Mouse (Mus musculus): ENCODE measurements around the gene Emc9. TPM values are rescaled to one million over a fixed set of nuclear protein-coding genes. Genes with fewer than 3 reads are reported as not detected.

The Emc9 gene
- total and polyA plus RNA-seq, 3 experiments = 54.2 to 61.1 (median 58.4) TPM

DNA sequence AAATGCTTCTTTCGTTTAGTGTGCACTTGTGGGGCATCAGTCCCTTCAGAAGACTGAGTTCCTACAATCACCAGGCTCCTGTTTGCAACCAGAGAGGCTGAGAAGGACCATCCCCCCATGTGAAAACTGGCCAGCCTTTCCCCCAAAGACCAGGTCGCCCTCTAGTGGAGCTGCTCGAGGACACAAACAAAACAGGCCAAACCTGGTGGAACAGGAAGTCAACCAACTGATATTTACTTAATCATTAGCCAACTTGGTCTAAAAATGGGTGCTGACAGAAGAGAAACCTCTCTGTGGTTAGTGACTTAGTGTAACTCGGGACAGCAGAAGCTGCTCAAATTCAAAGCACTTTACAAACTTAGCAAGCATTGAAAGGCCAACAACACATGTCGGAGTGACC, 28.1 kb downstream of the Emc9 start:
- Histone ChIP-seq H3K27ac (peak overlapping the region; percentile 68), H3K79me2 (replicated peaks; ENCODE audit: control insufficient read depth, insufficient read depth, low read length) (no peaks in the 10 kb centered on the region)

DNA sequence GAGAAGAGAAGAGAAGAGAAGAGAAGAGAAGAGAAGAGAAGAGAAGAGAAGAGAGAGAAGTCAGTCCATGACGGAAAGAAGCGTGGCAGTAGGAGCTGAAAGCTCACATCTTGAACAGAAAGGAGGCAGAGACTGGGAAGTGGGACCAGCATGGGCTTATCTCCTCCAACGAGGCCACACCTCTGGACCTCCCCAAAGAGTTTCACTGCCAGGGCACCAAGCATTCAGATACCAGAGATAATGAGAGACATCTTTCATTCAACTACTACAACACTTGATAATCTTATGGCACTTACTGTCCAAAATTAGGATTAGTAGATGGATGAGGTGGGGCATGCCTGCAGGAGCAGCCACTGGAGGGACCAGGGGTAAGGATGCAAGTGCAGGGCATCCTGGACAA, 29.3 kb downstream of the Emc9 start:
- Histone ChIP-seq H3K9ac (ENCODE audit: low read depth, low read length) (no peak overlapping the region), H3K4me3 (no peak overlapping the region), H3K4me1 (ENCODE audit: control insufficient read depth, insufficient read depth, low read length) (no peaks in the 10 kb centered on the region; the same call in 1 of the 2 replicates), H3K79me2 (replicated peaks; ENCODE audit: control insufficient read depth, insufficient read depth, low read length) (no peaks in the 10 kb centered on the region), H3K36me3 (ENCODE audit: control insufficient read depth, insufficient read depth, low read length) (no peaks in the 10 kb centered on the region), H3K27ac (no peak overlapping the region), H3K27me3 (ENCODE audit: control insufficient read depth, insufficient read depth, low read length) (no peaks in the 10 kb centered on the region)
- WGBS = 70% methylated on average over 3 of the region's 3 CpGs
- intact Hi-C loops (cut with DNase I) = no loop called here
- DNase-seq = no peak
- no peak for TF ChIP-seq POLR2A (IDR thresholded peaks at IDR 0.05; ENCODE audit: insufficient read depth, low read depth, low read length)
- no peak for TF ChIP-seq CTCF (IDR thresholded peaks at IDR 0.05)
- no peak for TF ChIP-seq EP300 (IDR thresholded peaks at IDR 0.05; ENCODE audit: insufficient read depth, low read depth, low read length)

More for the DNA sequence above, 28.1 kb downstream of the Emc9 start:
- no peaks in the 10 kb centered on the region for H3K27me3 ChIP-seq (ENCODE audit: control insufficient read depth, insufficient read depth, low read length)
- WGBS = 17% methylated on average over 5 of the region's 5 CpGs
- H3K9ac ChIP-seq (ENCODE audit: low read depth, low read length) = no peak overlapping the region
- H3K4me3 ChIP-seq = no peak overlapping the region
- intact Hi-C loops (cut with DNase I) = loop anchor here (1.0 kb wide), 1 partner anchor 60 kb away; no protein-coding TSS in a partner anchor
- no peaks in the 10 kb centered on the region for H3K36me3 ChIP-seq (ENCODE audit: control insufficient read depth, insufficient read depth, low read length)
- peak; percentile 79 to 82 for DNase-seq
- TF ChIP-seq POLR2A (IDR thresholded peaks at IDR 0.05; ENCODE audit: insufficient read depth, low read depth, low read length) = no peak
- TF ChIP-seq CTCF (IDR thresholded peaks at IDR 0.05) = no peak; the same call in none of the 2 replicates
- TF ChIP-seq EP300 (IDR thresholded peaks at IDR 0.05; ENCODE audit: insufficient read depth, low read depth, low read length) = peak; percentile 66; the same call in 1 of the 2 replicates
- peaks cover 3% of the 10 kb centered on the region for H3K4me1 ChIP-seq (ENCODE audit: control insufficient read depth, insufficient read depth, low read length)

DNA sequence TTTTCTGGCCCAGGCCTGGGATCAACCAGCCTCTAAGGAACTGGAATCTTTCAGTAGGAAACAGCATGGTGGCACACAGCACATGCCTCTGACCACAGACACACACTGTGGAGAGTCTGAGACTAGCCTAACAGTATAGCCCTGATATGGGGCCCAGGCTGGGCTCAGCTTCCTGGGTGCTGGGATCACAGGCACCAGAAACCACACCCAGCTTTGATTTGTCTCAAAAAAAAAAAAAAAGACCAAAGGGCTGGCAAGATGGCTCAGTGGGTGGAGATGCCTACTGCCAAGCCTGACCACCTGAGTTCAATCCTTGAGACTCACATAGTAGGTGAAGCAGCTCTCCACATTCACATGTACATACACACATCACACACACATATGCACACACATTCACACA, 30.5 kb downstream of the Emc9 start:
- no peak overlapping the region for H3K9ac ChIP-seq (ENCODE audit: low read depth, low read length)
- no peak for TF ChIP-seq POLR2A (IDR thresholded peaks at IDR 0.05; ENCODE audit: insufficient read depth, low read depth, low read length)
- TF ChIP-seq CTCF (IDR thresholded peaks at IDR 0.05) = no peak
- TF ChIP-seq EP300 (IDR thresholded peaks at IDR 0.05; ENCODE audit: insufficient read depth, low read depth, low read length) = no peak
- H3K4me3 ChIP-seq = no peak overlapping the region
- DNase-seq = no peak
- no peaks in the 10 kb centered on the region for H3K79me2 ChIP-seq (replicated peaks; ENCODE audit: control insufficient read depth, insufficient read depth, low read length)
- no peak overlapping the region for H3K27ac ChIP-seq
- no peaks in the 10 kb centered on the region for H3K27me3 ChIP-seq (ENCODE audit: control insufficient read depth, insufficient read depth, low read length)
- no peaks in the 10 kb centered on the region for H3K36me3 ChIP-seq (ENCODE audit: control insufficient read depth, insufficient read depth, low read length)
- intact Hi-C loops (cut with DNase I) = no loop called here
- no peaks in the 10 kb centered on the region; the same call in 1 of the 2 replicates for H3K4me1 ChIP-seq (ENCODE audit: control insufficient read depth, insufficient read depth, low read length)

DNA sequence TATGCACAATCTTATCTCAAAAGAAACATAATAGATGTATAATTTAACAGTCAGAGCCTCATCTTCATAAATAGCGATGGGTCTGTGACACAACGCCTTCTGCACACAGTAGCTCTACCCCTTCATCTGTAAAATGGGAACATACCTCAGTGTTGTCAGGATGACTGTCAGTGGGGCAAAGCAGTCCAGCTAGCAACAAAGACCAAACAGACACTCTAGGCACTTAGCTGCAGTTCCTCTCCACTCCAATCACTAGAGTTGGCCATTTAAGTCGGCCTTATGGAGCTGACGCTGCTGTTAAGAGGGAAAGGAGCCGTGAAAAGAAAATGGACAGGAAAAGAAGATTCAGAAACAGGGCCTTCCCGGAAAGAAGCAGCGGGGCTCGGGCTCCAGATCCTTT, 33.3 kb downstream of the Emc9 start:
- Histone ChIP-seq H3K4me1 (ENCODE audit: control insufficient read depth, insufficient read depth, low read length) (no peaks in the 10 kb centered on the region; the same call in none of the 2 replicates), H3K79me2 (replicated peaks; ENCODE audit: control insufficient read depth, insufficient read depth, low read length) (no peaks in the 10 kb centered on the region)
- WGBS = 91% methylated on average over 8 of the region's 8 CpGs

DNA sequence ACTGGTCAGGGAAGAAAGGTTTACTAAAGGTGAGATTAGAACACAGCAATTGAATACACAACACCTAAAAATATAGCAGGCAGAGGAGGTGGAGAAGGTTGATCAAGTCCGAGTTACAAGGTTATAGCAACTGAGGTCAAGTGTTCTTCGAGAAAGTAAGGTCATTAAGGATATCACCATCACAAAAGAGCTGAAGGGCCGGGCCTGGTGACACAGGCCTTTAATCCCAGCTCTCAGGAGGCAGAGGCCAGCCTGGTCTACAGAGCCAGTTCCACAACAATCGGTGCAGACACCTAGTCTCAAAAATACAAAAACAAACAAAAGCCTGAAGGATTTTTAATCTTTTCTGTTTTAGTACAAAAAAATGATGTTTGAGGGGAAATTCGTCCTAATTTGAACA, 33.8 kb downstream of the Emc9 start:
- TF ChIP-seq EP300 (IDR thresholded peaks at IDR 0.05; ENCODE audit: insufficient read depth, low read depth, low read length) (no peak), POLR2A (IDR thresholded peaks at IDR 0.05; ENCODE audit: insufficient read depth, low read depth, low read length) (no peak)
- Histone ChIP-seq H3K27me3 (ENCODE audit: control insufficient read depth, insufficient read depth, low read length) (no peaks in the 10 kb centered on the region), H3K36me3 (ENCODE audit: control insufficient read depth, insufficient read depth, low read length) (peaks cover 3% of the 10 kb centered on the region; the same call in 1 of the 2 replicates), H3K27ac (no peak overlapping the region), H3K4me1 (ENCODE audit: control insufficient read depth, insufficient read depth, low read length) (no peaks in the 10 kb centered on the region; the same call in 1 of the 2 replicates), H3K9ac (ENCODE audit: low read depth, low read length) (no peak overlapping the region), H3K4me3 (no peak overlapping the region), H3K79me2 (replicated peaks; ENCODE audit: control insufficient read depth, insufficient read depth, low read length) (no peaks in the 10 kb centered on the region)
- intact Hi-C loops (cut with DNase I) = no loop called here
- WGBS = 78% methylated on average over 5 of the region's 5 CpGs
- no peak for DNase-seq

More for the DNA sequence above, 33.3 kb downstream of the Emc9 start:
- no peak overlapping the region for H3K27ac ChIP-seq
- TF ChIP-seq POLR2A (IDR thresholded peaks at IDR 0.05; ENCODE audit: insufficient read depth, low read depth, low read length) (no peak), EP300 (IDR thresholded peaks at IDR 0.05; ENCODE audit: insufficient read depth, low read depth, low read length) (no peak), CTCF (IDR thresholded peaks at IDR 0.05) (no peak)
- no peak overlapping the region for H3K4me3 ChIP-seq
- H3K27me3 ChIP-seq (ENCODE audit: control insufficient read depth, insufficient read depth, low read length) = no peaks in the 10 kb centered on the region
- peaks cover 3% of the 10 kb centered on the region; the same call in 1 of the 2 replicates for H3K36me3 ChIP-seq (ENCODE audit: control insufficient read depth, insufficient read depth, low read length)
- H3K9ac ChIP-seq (ENCODE audit: low read depth, low read length) = no peak overlapping the region
- intact Hi-C loops (cut with DNase I) = no loop called here
- DNase-seq = no peak

DNA sequence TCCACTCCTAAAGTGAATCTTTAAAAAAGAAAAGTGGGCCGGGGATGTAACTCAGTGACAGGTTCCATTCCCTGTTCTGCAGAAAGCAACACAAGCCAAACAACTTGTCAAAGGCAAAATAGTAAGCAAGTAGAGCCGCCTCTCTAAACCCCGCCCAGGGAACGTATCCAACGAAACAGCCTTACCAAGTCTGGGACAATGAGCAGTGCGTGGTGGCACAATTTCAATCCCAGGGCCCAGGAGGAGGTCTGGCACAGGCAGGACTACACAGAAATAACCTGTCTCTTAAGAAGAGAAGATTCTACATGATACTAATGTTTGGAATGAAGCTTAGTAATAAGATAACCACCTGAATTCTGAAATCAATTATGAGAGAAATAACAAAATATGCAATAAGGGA, 34.9 kb downstream of the Emc9 start:
- peaks cover 3% of the 10 kb centered on the region; the same call in 1 of the 2 replicates for H3K36me3 ChIP-seq (ENCODE audit: control insufficient read depth, insufficient read depth, low read length)
- no peak for DNase-seq
- H3K27ac ChIP-seq = no peak overlapping the region
- WGBS = 74% methylated on average over 6 of the region's 6 CpGs
- no peaks in the 10 kb centered on the region for H3K27me3 ChIP-seq (ENCODE audit: control insufficient read depth, insufficient read depth, low read length)
- intact Hi-C loops (cut with DNase I) = no loop called here
- no peaks in the 10 kb centered on the region; the same call in 1 of the 2 replicates for H3K4me1 ChIP-seq (ENCODE audit: control insufficient read depth, insufficient read depth, low read length)
- H3K79me2 ChIP-seq (replicated peaks; ENCODE audit: control insufficient read depth, insufficient read depth, low read length) = no peaks in the 10 kb centered on the region
- H3K4me3 ChIP-seq = no peak overlapping the region
- no peak overlapping the region for H3K9ac ChIP-seq (ENCODE audit: low read depth, low read length)
- TF ChIP-seq EP300 (IDR thresholded peaks at IDR 0.05; ENCODE audit: insufficient read depth, low read depth, low read length) (no peak), CTCF (IDR thresholded peaks at IDR 0.05) (no peak), POLR2A (IDR thresholded peaks at IDR 0.05; ENCODE audit: insufficient read depth, low read depth, low read length) (no peak)

All from heart, adult 2 months (tissue).